Mouse (Mus musculus) heart, postnatal 0 days (tissue): ENCODE measurements at regions not wholly inside any gene's neighbourhood (a gene's known extent, or its start where the extent isn't known, plus 50 kb on each side); places are given as distances from the start of the nearest gene placed in this dataset.

ENCODE experiments used
- ATAC-seq: fragments of 200-750 bp; cut with Nextera tagmentation; 2 replicates; pipeline ENCODE4 v1.8.0; 2017; ENCODE audit warnings: low read depth, moderate number of reproducible peaks, moderate library complexity; ENCODE audit not compliant: insufficient read depth
- DNase-seq: peaks from one replicate; pipeline ENCODE4 v3.0.0-alpha.2; 2016; ENCODE audit warnings: low spot score
- H3K27ac ChIP-seq: fragments of 300-500 bp; sonication (generic); 2 replicates; pipeline ENCODE4 v1.5.1; 2014; ENCODE audit warnings: low read depth, mild to moderate bottlenecking
- H3K27me3 ChIP-seq: fragments of 300-500 bp; sonication (generic); 2 replicates; pipeline ENCODE4 v1.6.1; 2014; ENCODE audit warnings: low read length, mixed read lengths; ENCODE audit not compliant: control insufficient read depth, insufficient read depth
- H3K36me3 ChIP-seq: fragments of 300-500 bp; sonication (generic); replicated peaks from 2 replicates; pipeline ENCODE4 v1.6.1; 2014; ENCODE audit warnings: low read length, mixed read lengths; ENCODE audit not compliant: control insufficient read depth, insufficient read depth
- H3K4me1 ChIP-seq: fragments of 300-500 bp; sonication (generic); 2 replicates; pipeline ENCODE4 v1.6.1; 2014; ENCODE audit warnings: antibody characterized with exemption; ENCODE audit not compliant: control insufficient read depth, insufficient read depth
- H3K4me2 ChIP-seq: fragments of 300-500 bp; sonication (generic); 2 replicates; pipeline ENCODE4 v1.6.1; 2014; ENCODE audit warnings: low read depth, mild to moderate bottlenecking, low read length, moderate library complexity
- H3K4me3 ChIP-seq: fragments of 300-500 bp; sonication (generic); 2 replicates; pipeline ENCODE4 v1.5.1; 2014; ENCODE audit warnings: low read depth, low read length
- H3K9ac ChIP-seq: fragments of 300-500 bp; sonication (generic); replicated peaks from 2 replicates; pipeline ENCODE4 v1.6.1; 2014; ENCODE audit warnings: low read depth, low read length, mixed read lengths
- H3K9me3 ChIP-seq: fragments of 300-500 bp; sonication (generic); replicated peaks from 2 replicates; pipeline ENCODE4 v1.6.1; 2016; ENCODE audit warnings: low read length; ENCODE audit not compliant: control insufficient read depth
- CTCF ChIP-seq: IDR thresholded peaks from 2 replicates; pipeline ENCODE4 v1.5.1; 2016; ENCODE audit warnings: antibody characterized with exemption, control low read depth, low read depth
- EP300 ChIP-seq: IDR thresholded peaks from 2 replicates; pipeline ENCODE4 v1.6.1; 2016; ENCODE audit warnings: antibody characterized with exemption, low read depth
- WGBS: fragments of 180-500 bp; shearing (Covaris S2); extraction: QIAGEN DNeasy Blood & Tissue Kit; methylation state at CpG from one replicate; pipeline ENCODE4 v1.1.7; 2014; 5-methylcytosine and 5-hydroxymethylcytosine counted together

GRCm38 (mm10) chr11:45206611-45207525 is 589.8 kb downstream of the Ebf1 start:
- no peaks in the 10 kb centered on the region for H3K27me3 ChIP-seq
- TF ChIP-seq CTCF = no peak
- no peak for TF ChIP-seq EP300
- ATAC-seq (no peak), DNase-seq (no peak)
- no peaks in the 10 kb centered on the region for H3K4me1 ChIP-seq
- no peak overlapping the region for H3K4me2 ChIP-seq
- no peak overlapping the region for H3K4me3 ChIP-seq
- H3K9me3 ChIP-seq = no peaks in the 10 kb centered on the region
- H3K27ac ChIP-seq = no peak overlapping the region
- no peak overlapping the region for H3K9ac ChIP-seq
- WGBS = 63% methylated on average over 8 of the region's 8 CpGs
- no peaks in the 10 kb centered on the region for H3K36me3 ChIP-seq

GRCm38 (mm10) chr11:45214096-45214495 is 597.0 kb downstream of the Ebf1 start:
- H3K36me3 ChIP-seq = no peaks in the 10 kb centered on the region
- H3K4me3 ChIP-seq = no peak overlapping the region
- no peak overlapping the region for H3K9ac ChIP-seq
- H3K4me1 ChIP-seq = no peaks in the 10 kb centered on the region
- WGBS = 56% methylated on average over 1 of the region's 1 CpGs
- TF ChIP-seq EP300 = no peak
- TF ChIP-seq CTCF = no peak
- no peak overlapping the region for H3K4me2 ChIP-seq
- H3K27ac ChIP-seq = no peak overlapping the region
- DNase-seq (no peak), ATAC-seq (no peak)
- no peaks in the 10 kb centered on the region for H3K27me3 ChIP-seq
- no peaks in the 10 kb centered on the region for H3K9me3 ChIP-seq

- no peak for DNase-seq
- Histone ChIP-seq H3K36me3 (no peaks in the 10 kb centered on the region), H3K4me3 (no peak overlapping the region), H3K9me3 (no peaks in the 10 kb centered on the region), H3K27me3 (no peaks in the 10 kb centered on the region), H3K9ac (no peak overlapping the region), H3K4me1 (no peaks in the 10 kb centered on the region), H3K4me2 (no peak overlapping the region), H3K27ac (no peak overlapping the region)
- WGBS = 45% methylated on average over 3 of the region's 3 CpGs
- ATAC-seq = no peak
- no peak for TF ChIP-seq EP300
- no peak for TF ChIP-seq CTCF
These were observed 599.9 kb downstream of the Ebf1 start for GRCm38 (mm10) chr11:45216942-45217474.

- no peaks in the 10 kb centered on the region for H3K4me1 ChIP-seq
- H3K9ac ChIP-seq = no peak overlapping the region
- no peak overlapping the region for H3K4me2 ChIP-seq
- no peaks in the 10 kb centered on the region for H3K36me3 ChIP-seq
- TF ChIP-seq CTCF = no peak
- TF ChIP-seq EP300 = no peak
- no peaks in the 10 kb centered on the region for H3K9me3 ChIP-seq
- ATAC-seq (no peak), DNase-seq (no peak)
- 53% methylated on average over 4 of the region's 4 CpGs for WGBS
- H3K27me3 ChIP-seq = no peaks in the 10 kb centered on the region
- no peak overlapping the region for H3K27ac ChIP-seq
- H3K4me3 ChIP-seq = no peak overlapping the region
These were observed 602.1 kb downstream of the Ebf1 start for GRCm38 (mm10) chr11:45219239-45219638.

GRCm38 (mm10) chr11:45222021-45222420 is 604.9 kb downstream of the Ebf1 start:
- WGBS = 66% methylated on average over 3 of the region's 3 CpGs
- Histone ChIP-seq H3K9me3 (no peaks in the 10 kb centered on the region), H3K36me3 (no peaks in the 10 kb centered on the region), H3K9ac (no peak overlapping the region), H3K4me1 (no peaks in the 10 kb centered on the region), H3K27me3 (no peaks in the 10 kb centered on the region), H3K4me3 (no peak overlapping the region), H3K4me2 (no peak overlapping the region), H3K27ac (no peak overlapping the region)
- TF ChIP-seq CTCF (no peak), EP300 (no peak)
- ATAC-seq (no peak), DNase-seq (no peak)
